ENCODE assay signal across 8 mouse cellular contexts in the genomic region with DNA sequence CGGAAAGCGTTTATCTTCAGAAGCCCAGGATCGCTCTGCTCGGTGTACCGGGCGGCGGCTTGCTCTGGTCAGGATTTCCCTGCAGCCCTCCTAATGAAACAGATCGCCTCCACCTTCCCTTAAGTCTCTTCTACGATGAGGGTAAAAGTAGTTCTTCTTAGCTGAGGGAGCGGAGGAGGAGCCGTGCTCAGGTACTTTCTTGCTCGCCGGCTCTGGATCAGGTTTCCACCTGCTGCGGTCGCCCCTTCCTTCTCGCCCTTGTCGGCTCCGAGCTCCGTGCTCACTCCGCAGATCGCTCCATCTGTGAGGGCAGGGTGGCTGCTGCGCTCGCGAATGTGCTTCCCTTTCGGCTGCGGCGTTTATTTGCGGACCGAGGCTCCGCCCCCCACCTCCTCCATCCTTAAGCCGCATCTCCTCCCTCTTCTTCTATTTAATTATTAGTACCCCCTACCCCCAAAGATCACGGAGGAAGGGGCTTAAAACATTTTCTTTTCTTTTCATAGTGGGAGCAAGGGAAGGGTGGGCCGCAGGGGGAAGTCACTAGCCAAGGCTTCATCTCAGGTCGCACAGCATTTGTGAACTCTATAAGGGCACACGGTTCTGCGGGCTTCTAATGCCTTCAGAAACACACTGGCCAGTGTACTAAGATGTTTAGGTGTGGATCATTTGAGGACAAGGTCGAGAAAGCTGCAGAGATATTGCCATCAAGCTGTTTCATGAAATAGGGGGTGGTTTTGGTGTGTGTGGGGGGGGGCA. TPM values are rescaled to one million over a fixed set of nuclear protein-coding genes. Genes with fewer than 3 reads are reported as not detected.
DNase-seq lines count a peak whose midpoint lies in the region; ATAC-seq lines count a peak whose summit lies in the region.

A gene (minus strand): TSS at position 337 of the 756 bp plus-strand sequence.

- H3K27ac ChIP-seq in hindbrain, embryonic 13.5 days = peak within 1 kb of the TSS; percentile 66

- H3K36me3 ChIP-seq in hindbrain, embryonic 13.5 days = no peaks in the 10 kb centered on the region

- H3K4me3 ChIP-seq in hindbrain, embryonic 13.5 days = peak within 1 kb of the TSS; percentile 52

- H3K9ac ChIP-seq in hindbrain, embryonic 13.5 days = peak within 1 kb of the TSS; percentile 71

- H3K4me2 ChIP-seq in hindbrain, embryonic 13.5 days = peak within 1 kb of the TSS; percentile 85

- peak; percentile 80 for ATAC-seq in hindbrain, embryonic 13.5 days (ENCODE audit: low FRiP score)

- 1% methylated on average over 36 of the region's 37 CpGs for WGBS in hindbrain, embryonic 13.5 days

- H3K27me3 ChIP-seq in hindbrain, embryonic 13.5 days = peaks cover 22% of the 10 kb centered on the region

- no peaks in the 10 kb centered on the region for H3K9me3 ChIP-seq in hindbrain, embryonic 13.5 days

- DNase-seq in MN1 (ENCODE audit: low spot score) = peak; percentile 59
- peak; percentile 86 to 89 for DNase-seq in cerebellum, postnatal 10 days
- peak; percentile 83 to 84 for DNase-seq in frontal cortex, postnatal 36 days (ENCODE audit: low spot score in 2 of 2)
- DNase-seq in layer of hippocampus, postnatal 36 days = peak; percentile 74 to 80
- peak; percentile 53 to 56 for DNase-seq in lung, postnatal 4 days
- peak; percentile 81 for DNase-seq in right cerebral cortex, adult 18-20 months
- peak; percentile 53 for DNase-seq in urinary bladder, postnatal 25 days (ENCODE audit: low spot score)

- peaks cover 11% of the 10 kb centered on the region for H3K4me1 ChIP-seq in hindbrain, embryonic 13.5 days (replicated peaks)

RNA-seq across cellular contexts. Expression of the gene that starts here (rescaled TPM):
- 4.7 and 5.3 TPM in 2 replicates for polyA plus RNA-seq in hindbrain, embryonic 13.5 days (2015; fragmentation: Nextera tagmentation; extraction: Ambion mirVana)
- 10 to 100 TPM; 49.1 to 50.1 TPM for total RNA-seq in layer of hippocampus, postnatal 36 days (2021)

Comparison
In these comparisons a context has a peak if more than half of its experiments do, and no peak if none do; other contexts are left out.
1. Peak in every context shown above with its lines: DNase-seq, ATAC-seq, H3K4me3 ChIP-seq and H3K27ac ChIP-seq.